Mouse (Mus musculus): ENCODE results near the gene Ggt1. TPM values are rescaled to one million over a fixed set of nuclear protein-coding genes. Genes with fewer than 3 reads are reported as not detected.
"Not testable (repeated sequence)": the region's sequence is repeated elsewhere in the genome, so short reads cannot be mapped to it uniquely, and the experiment has no call there.

The Ggt1 gene
- total and polyA plus RNA-seq, 3 experiments, result not detected

DNA sequence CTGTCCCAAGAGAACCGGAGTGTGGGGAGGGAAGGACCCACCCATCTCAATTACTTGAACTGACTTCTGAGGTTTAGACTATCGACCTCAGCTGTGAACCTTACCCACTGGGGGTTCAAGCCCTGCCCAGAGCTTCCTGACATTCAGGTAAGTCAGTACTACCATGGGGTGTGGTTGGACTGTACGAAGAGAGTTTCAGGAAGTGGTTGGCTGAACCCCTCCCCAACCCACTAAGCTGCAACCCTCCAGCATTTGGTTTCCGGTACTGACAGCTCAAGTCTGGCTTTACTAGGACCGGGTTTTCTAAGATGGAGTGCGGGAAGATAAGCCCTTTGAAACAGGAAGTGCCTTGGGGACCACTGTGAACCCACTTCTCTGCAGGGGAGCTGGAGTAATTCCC, 4.0 kb downstream of the Ggt1 start:
- Histone ChIP-seq H3K9me3 (replicated peaks) (no peaks in the 10 kb centered on the region), H3K4me3 (ENCODE audit: low read depth, low read length) (no peak overlapping the region), H3K4me1 (ENCODE audit: insufficient read depth, low read depth, low read length) (peaks cover 8% of the 10 kb centered on the region), H3K36me3 (replicated peaks) (no peaks in the 10 kb centered on the region), H3K27me3 (ENCODE audit: insufficient read depth, low read length) (peaks cover 36% of the 10 kb centered on the region)
- TF ChIP-seq TAL1 (conservative IDR thresholded peaks at IDR 0.05; ENCODE audit: low read depth, low read length), result no peak
- TF ChIP-seq POLR2AphosphoS5 (IDR thresholded peaks at IDR 0.05; ENCODE audit: insufficient replicate concordance, low read depth, low read length), result no peak
- no peak for TF ChIP-seq GATA1 (IDR thresholded peaks at IDR 0.05; ENCODE audit: borderline replicate concordance, low read length)
- TF ChIP-seq GATA2 (IDR thresholded peaks at IDR 0.05; ENCODE audit: borderline replicate concordance, low read depth, low read length), result no peak
- no peak for TF ChIP-seq CTCF (IDR thresholded peaks at IDR 0.05; ENCODE audit: low read depth, low read length)
- DNase-seq (ENCODE audit: low spot score) (no peak), ATAC-seq (ENCODE audit: extremely low read depth, insufficient number of reproducible peaks, low FRiP score, poor library complexity, severe bottlenecking) (peak; percentile 54)

DNA sequence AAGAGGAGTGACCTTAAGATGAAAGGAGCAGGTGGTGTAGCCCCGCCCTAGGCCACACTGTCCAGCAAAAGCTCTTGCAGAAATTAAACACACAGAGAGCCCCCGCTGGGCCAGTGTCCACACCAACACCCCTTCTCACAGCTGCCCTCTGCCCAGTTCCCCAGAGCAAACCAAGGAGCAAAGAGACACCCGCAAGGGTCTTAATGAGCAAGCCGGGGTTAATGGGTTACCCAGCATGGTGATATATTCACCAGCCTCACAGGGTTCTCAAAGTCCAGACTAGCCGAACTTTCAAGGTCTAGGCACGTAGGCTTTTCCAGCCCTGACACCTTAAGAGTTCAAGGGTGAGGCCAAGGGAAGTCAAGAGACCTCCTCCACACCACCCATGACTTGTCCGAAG, 4.5 kb downstream of the Ggt1 start:
- DNase-seq (ENCODE audit: low spot score) (no peak), ATAC-seq (ENCODE audit: extremely low read depth, insufficient number of reproducible peaks, low FRiP score, poor library complexity, severe bottlenecking) (no peak)
- no peak for TF ChIP-seq CTCF (IDR thresholded peaks at IDR 0.05; ENCODE audit: low read depth, low read length)
- TF ChIP-seq GATA2 (IDR thresholded peaks at IDR 0.05; ENCODE audit: borderline replicate concordance, low read depth, low read length), result no peak
- TF ChIP-seq GATA1 (IDR thresholded peaks at IDR 0.05; ENCODE audit: borderline replicate concordance, low read length), result no peak
- TF ChIP-seq POLR2AphosphoS5 (IDR thresholded peaks at IDR 0.05; ENCODE audit: insufficient replicate concordance, low read depth, low read length), result no peak
- TF ChIP-seq TAL1 (conservative IDR thresholded peaks at IDR 0.05; ENCODE audit: low read depth, low read length), result no peak
- Histone ChIP-seq H3K4me1 (ENCODE audit: insufficient read depth, low read depth, low read length) (peaks cover 8% of the 10 kb centered on the region), H3K4me3 (ENCODE audit: low read depth, low read length) (no peak overlapping the region), H3K9me3 (replicated peaks) (no peaks in the 10 kb centered on the region), H3K36me3 (replicated peaks) (no peaks in the 10 kb centered on the region), H3K27me3 (ENCODE audit: insufficient read depth, low read length) (peaks cover 32% of the 10 kb centered on the region)

DNA sequence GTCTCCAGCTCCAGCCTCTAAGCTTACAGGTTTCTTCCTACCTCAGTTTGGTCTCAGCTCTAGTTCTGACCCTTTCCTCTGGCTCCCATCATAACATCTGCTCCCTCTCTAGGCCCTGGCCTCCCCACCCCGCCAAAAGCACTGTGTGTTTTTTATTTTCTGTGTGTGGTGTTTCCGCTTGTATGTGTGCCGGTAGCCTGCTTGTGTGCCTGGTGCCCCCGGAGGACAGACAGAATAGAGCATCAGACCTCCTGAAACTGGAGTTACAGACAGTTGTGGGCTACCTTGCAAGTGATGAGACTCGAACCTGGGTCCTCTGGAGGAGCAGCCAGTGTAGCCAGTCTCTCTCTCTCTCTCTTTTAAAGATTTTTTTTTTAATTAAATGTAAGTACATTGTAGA, 4.9 kb downstream of the Ggt1 start:
- Histone ChIP-seq H3K4me1 (ENCODE audit: insufficient read depth, low read depth, low read length) (peaks cover 8% of the 10 kb centered on the region), H3K27me3 (ENCODE audit: insufficient read depth, low read length) (peaks cover 29% of the 10 kb centered on the region)
- no peak for ATAC-seq (ENCODE audit: extremely low read depth, insufficient number of reproducible peaks, low FRiP score, poor library complexity, severe bottlenecking)

DNA sequence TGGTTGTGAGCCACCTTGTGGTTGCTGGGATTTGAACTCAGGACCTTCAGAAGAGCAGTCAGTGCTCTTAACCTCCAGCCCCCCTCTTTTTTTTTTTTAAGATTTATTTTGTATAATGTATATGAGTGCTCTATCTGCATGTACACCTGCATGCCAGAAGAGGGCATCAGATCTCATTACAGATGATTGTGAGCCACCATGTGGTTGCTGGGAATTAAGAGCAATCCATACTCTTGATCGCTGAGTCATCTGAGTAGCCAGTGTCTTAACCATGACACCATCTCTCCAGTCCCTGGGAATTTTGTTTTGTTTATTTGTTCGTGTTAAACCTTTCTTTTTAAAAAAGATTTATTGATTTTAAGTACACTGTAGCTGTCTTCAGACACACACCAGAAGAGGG, 5.4 kb downstream of the Ggt1 start:
- not testable (repeated sequence) for DNase-seq (ENCODE audit: low spot score)
- peaks cover 29% of the 10 kb centered on the region for H3K27me3 ChIP-seq (ENCODE audit: insufficient read depth, low read length)

More for the DNA sequence above, 4.9 kb downstream of the Ggt1 start:
- Histone ChIP-seq H3K9me3 (replicated peaks) (no peaks in the 10 kb centered on the region), H3K4me3 (ENCODE audit: low read depth, low read length) (no peak overlapping the region), H3K36me3 (replicated peaks) (no peaks in the 10 kb centered on the region)
- DNase-seq (ENCODE audit: low spot score), result no peak
- TF ChIP-seq TAL1 (conservative IDR thresholded peaks at IDR 0.05; ENCODE audit: low read depth, low read length) (no peak), CTCF (IDR thresholded peaks at IDR 0.05; ENCODE audit: low read depth, low read length) (no peak), POLR2AphosphoS5 (IDR thresholded peaks at IDR 0.05; ENCODE audit: insufficient replicate concordance, low read depth, low read length) (no peak), GATA2 (IDR thresholded peaks at IDR 0.05; ENCODE audit: borderline replicate concordance, low read depth, low read length) (no peak), GATA1 (IDR thresholded peaks at IDR 0.05; ENCODE audit: borderline replicate concordance, low read length) (no peak)

DNA sequence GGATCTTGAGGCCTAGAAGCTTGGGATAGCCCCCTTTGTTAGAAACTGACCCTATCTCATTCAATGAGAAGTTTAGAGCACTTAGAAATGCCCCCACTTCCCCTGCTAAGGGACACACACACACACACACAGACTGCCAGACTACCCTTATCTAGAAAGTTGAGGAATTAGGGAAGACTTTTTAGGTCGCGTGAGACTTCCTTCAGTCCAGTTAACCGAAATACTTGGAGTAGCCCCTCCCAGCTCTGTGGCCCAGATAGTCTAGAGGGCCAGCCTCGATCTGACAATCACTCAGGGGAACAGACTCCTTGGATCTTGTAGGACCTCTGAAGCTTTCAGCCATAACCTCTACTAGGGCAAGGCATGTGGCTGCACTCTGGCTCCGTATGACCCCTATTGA, 6.6 kb downstream of the Ggt1 start:
- Histone ChIP-seq H3K9me3 (replicated peaks) (no peaks in the 10 kb centered on the region), H3K4me1 (ENCODE audit: insufficient read depth, low read depth, low read length) (peaks cover 8% of the 10 kb centered on the region), H3K36me3 (replicated peaks) (no peaks in the 10 kb centered on the region), H3K27me3 (ENCODE audit: insufficient read depth, low read length) (peaks cover 23% of the 10 kb centered on the region), H3K4me3 (ENCODE audit: low read depth, low read length) (no peak overlapping the region)
- ATAC-seq (ENCODE audit: extremely low read depth, insufficient number of reproducible peaks, low FRiP score, poor library complexity, severe bottlenecking) (no peak), DNase-seq (ENCODE audit: low spot score) (no peak)
- TF ChIP-seq POLR2AphosphoS5 (IDR thresholded peaks at IDR 0.05; ENCODE audit: insufficient replicate concordance, low read depth, low read length) (no peak), GATA1 (IDR thresholded peaks at IDR 0.05; ENCODE audit: borderline replicate concordance, low read length) (no peak), GATA2 (IDR thresholded peaks at IDR 0.05; ENCODE audit: borderline replicate concordance, low read depth, low read length) (no peak), CTCF (IDR thresholded peaks at IDR 0.05; ENCODE audit: low read depth, low read length) (no peak), TAL1 (conservative IDR thresholded peaks at IDR 0.05; ENCODE audit: low read depth, low read length) (no peak)

More for the DNA sequence above, 5.4 kb downstream of the Ggt1 start:
- not testable (repeated sequence) for ATAC-seq (ENCODE audit: extremely low read depth, insufficient number of reproducible peaks, low FRiP score, poor library complexity, severe bottlenecking); H3K4me3 ChIP-seq (ENCODE audit: low read depth, low read length); H3K4me1 ChIP-seq (ENCODE audit: insufficient read depth, low read depth, low read length); H3K9me3 ChIP-seq (replicated peaks); H3K36me3 ChIP-seq (replicated peaks)

DNA sequence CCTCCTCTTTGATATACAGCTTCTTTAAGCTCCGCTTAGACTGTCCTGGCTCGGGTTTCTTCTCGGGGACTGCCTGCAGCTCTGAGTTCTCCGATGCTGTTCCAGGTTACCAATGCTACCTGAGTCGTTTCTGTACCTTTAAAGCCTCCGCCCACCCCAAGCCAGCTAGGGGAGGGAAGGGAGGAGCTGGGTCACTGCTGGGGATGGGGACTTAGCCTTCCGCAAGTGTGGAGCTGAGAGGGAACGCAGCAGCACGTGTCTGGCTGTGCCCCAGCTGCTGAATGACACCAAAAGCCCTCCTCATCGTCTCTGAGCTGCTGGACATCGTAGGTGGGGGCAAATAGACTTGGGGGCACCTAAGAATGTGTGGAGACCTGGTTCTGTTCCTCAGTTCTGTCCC, 7.0 kb downstream of the Ggt1 start:
- Histone ChIP-seq H3K4me3 (ENCODE audit: low read depth, low read length) (no peak overlapping the region), H3K9me3 (replicated peaks) (no peaks in the 10 kb centered on the region), H3K4me1 (ENCODE audit: insufficient read depth, low read depth, low read length) (peaks cover 8% of the 10 kb centered on the region), H3K36me3 (replicated peaks) (no peaks in the 10 kb centered on the region), H3K27me3 (ENCODE audit: insufficient read depth, low read length) (peaks cover 24% of the 10 kb centered on the region)
- no peak for DNase-seq (ENCODE audit: low spot score)
- TF ChIP-seq TAL1 (conservative IDR thresholded peaks at IDR 0.05; ENCODE audit: low read depth, low read length) (no peak), GATA2 (IDR thresholded peaks at IDR 0.05; ENCODE audit: borderline replicate concordance, low read depth, low read length) (no peak), CTCF (IDR thresholded peaks at IDR 0.05; ENCODE audit: low read depth, low read length) (no peak), GATA1 (IDR thresholded peaks at IDR 0.05; ENCODE audit: borderline replicate concordance, low read length) (no peak)
- no peak for ATAC-seq (ENCODE audit: extremely low read depth, insufficient number of reproducible peaks, low FRiP score, poor library complexity, severe bottlenecking)

DNA sequence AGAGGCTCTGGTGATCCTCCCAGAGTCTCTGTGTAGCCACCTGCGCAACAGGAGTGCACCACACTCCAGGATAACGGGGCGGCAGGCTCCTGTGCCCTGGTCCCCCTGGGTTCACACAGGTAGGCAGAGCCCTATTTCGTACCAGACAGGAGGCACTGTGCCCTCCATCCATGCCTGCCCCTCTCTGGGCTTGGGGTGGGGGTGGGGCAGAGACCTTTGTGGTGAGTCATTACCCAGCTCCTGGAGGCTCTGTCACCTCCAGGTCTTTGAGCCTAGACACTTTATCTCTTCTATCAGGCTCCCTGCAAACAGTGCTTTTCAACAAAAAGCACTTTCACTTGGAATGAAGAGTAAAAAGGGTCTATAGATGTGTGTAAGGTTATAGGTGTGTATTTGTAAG, 7.4 kb downstream of the Ggt1 start:
- Histone ChIP-seq H3K4me1 (ENCODE audit: insufficient read depth, low read depth, low read length) (peaks cover 8% of the 10 kb centered on the region), H3K4me3 (ENCODE audit: low read depth, low read length) (no peak overlapping the region), H3K27me3 (ENCODE audit: insufficient read depth, low read length) (peaks cover 21% of the 10 kb centered on the region), H3K9me3 (replicated peaks) (no peaks in the 10 kb centered on the region), H3K36me3 (replicated peaks) (no peaks in the 10 kb centered on the region)
- ATAC-seq (ENCODE audit: extremely low read depth, insufficient number of reproducible peaks, low FRiP score, poor library complexity, severe bottlenecking) (no peak), DNase-seq (ENCODE audit: low spot score) (no peak)
- TF ChIP-seq GATA2 (IDR thresholded peaks at IDR 0.05; ENCODE audit: borderline replicate concordance, low read depth, low read length) (no peak), CTCF (IDR thresholded peaks at IDR 0.05; ENCODE audit: low read depth, low read length) (no peak), TAL1 (conservative IDR thresholded peaks at IDR 0.05; ENCODE audit: low read depth, low read length) (no peak), POLR2AphosphoS5 (IDR thresholded peaks at IDR 0.05; ENCODE audit: insufficient replicate concordance, low read depth, low read length) (no peak), GATA1 (IDR thresholded peaks at IDR 0.05; ENCODE audit: borderline replicate concordance, low read length) (no peak)

All from G1E (cell line).